In the genomic region with DNA sequence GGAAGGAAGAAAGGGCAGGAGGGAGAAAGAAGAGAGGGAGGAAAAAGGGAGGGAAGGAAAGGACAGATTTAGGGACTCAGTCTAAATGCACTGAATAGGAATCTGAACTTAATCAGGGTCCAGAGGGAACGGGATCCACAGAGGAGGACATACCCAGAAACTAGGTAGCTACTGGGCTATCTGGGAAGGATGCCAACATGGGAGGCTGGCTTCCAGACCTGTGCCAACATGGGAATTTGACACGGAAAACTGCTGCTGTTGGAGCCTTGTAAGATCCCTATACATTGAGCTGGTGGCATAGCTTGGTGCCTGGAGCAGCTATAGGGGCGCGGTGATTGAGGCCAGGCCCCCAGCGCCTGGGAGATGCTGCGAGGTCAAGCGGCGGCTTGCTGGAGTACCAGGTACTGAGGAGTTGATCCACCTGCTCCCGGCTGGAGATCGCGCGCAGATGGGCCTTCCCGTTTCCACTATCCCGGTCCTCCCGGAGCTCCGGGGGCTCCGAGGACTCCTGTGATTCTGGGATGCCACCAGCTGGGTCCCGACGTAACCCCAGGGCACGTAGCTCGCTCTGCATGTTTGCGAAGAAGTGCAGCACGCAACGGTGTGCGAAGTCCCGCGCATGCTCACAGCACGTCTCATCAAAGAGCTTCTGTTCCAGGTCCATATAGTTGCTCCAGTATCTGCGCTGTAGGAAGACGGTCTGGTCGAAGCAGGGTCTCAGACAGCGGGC, we compare ENCODE assay signal across 10 mouse cellular contexts. TPM values are rescaled to one million over a fixed set of nuclear protein-coding genes. Genes with fewer than 3 reads are reported as not detected.
DNase-seq lines count a peak whose midpoint lies in the region; ATAC-seq and TF ChIP-seq lines count a peak whose summit lies in the region.
"Had no signal": no experiment of that assay in that cellular context is flagged by ENCODE, and none has a peak within 500 bp of the region (broad histone marks: within the 10 kb centered on the region; RNA-seq: fewer than 3 reads in every experiment).

No protein-coding gene starts in this region.

- H3K4me3 ChIP-seq in heart, embryonic 10.5 days = peak overlapping the region; percentile 48
- H3K4me3 ChIP-seq in testis, adult 2 months (ENCODE audit: control insufficient read depth, low read depth, low read length) = peak overlapping the region; percentile 21
- H3K4me3 ChIP-seq in limb, embryonic 11.5 days (ENCODE audit: low read depth, low read length) = peak overlapping the region; percentile 19
- H3K4me3 ChIP-seq: erythroblast, embryonic 14.5 days had no signal

- peak overlapping the region; percentile 43 for H3K4me2 ChIP-seq in limb, embryonic 11.5 days (ENCODE audit: low read depth, severe bottlenecking)

- 21% methylated on average over 32 of the region's 32 CpGs for WGBS in heart, embryonic 10.5 days
- 23% methylated on average over 32 of the region's 32 CpGs for WGBS in limb, embryonic 11.5 days

- intact Hi-C loops in gastrocnemius, postnatal 36 days (cut with DNase I) = no loop called here
- intact Hi-C loops in heart, postnatal 36 days (cut with DNase I) = no loop called here

- 0 out of 2 replicates have a peak, but pooled peaks cover 9% of the 10 kb centered on the region for H3K4me1 ChIP-seq in heart, embryonic 10.5 days
- peaks cover 4% of the 10 kb centered on the region; the same call in 1 of the 2 replicates for H3K4me1 ChIP-seq in testis, adult 2 months (ENCODE audit: control insufficient read depth, insufficient read depth, low read length)
- 0 out of 2 replicates have a peak, but pooled peaks cover 6% of the 10 kb centered on the region for H3K4me1 ChIP-seq in limb, embryonic 11.5 days (ENCODE audit: control insufficient read depth, insufficient read depth, low read length)

- no peak for TF ChIP-seq CTCF in testis, adult 2 months (IDR thresholded peaks at IDR 0.05; ENCODE audit: control insufficient read depth, insufficient read depth, insufficient replicate concordance, low read depth, low read length)

- H3K9me3 ChIP-seq in heart, embryonic 10.5 days = no peaks in the 10 kb centered on the region
- no peaks in the 10 kb centered on the region for H3K9me3 ChIP-seq in limb, embryonic 11.5 days (ENCODE audit: control insufficient read depth, low read length)

- TF ChIP-seq POLR2A in testis, adult 2 months (IDR thresholded peaks at IDR 0.05; ENCODE audit: control insufficient read depth, low read depth, low read length) = no peak

- no peaks in the 10 kb centered on the region for H3K36me3 ChIP-seq in heart, embryonic 10.5 days
- no peaks in the 10 kb centered on the region for H3K36me3 ChIP-seq in testis, adult 2 months (ENCODE audit: control insufficient read depth, insufficient read depth, low read length)
- H3K36me3 ChIP-seq in limb, embryonic 11.5 days (ENCODE audit: control insufficient read depth, insufficient read depth, low read length) = no peaks in the 10 kb centered on the region

- ATAC-seq in limb, embryonic 11.5 days (ENCODE audit: insufficient number of reproducible peaks, low FRiP score, low TSS enrichment, low read depth) = no peak

- H3K9ac ChIP-seq in limb, embryonic 11.5 days (ENCODE audit: low read length) = peak overlapping the region; percentile 35; the same call in 1 of the 2 replicates

- peaks cover 32% of the 10 kb centered on the region for H3K27me3 ChIP-seq in heart, embryonic 10.5 days (ENCODE audit: insufficient read depth, poor library complexity, severe bottlenecking)
- H3K27me3 ChIP-seq in testis, adult 2 months (ENCODE audit: control insufficient read depth, insufficient read depth, low read length) = no peaks in the 10 kb centered on the region
- no peaks in the 10 kb centered on the region for H3K27me3 ChIP-seq in limb, embryonic 11.5 days (ENCODE audit: control insufficient read depth, insufficient read depth, low read length)

- no peak for DNase-seq in heart, embryonic 10.5 days (ENCODE audit: low spot score)
- DNase-seq in heart, adult 8-10 months (ENCODE audit: low spot score) = no peak
- DNase-seq in testis, postnatal 14 days (ENCODE audit: low spot score) = no peak
- DNase-seq in limb, embryonic 11.5 days (ENCODE audit: low spot score) = peak; percentile 34
- peak; percentile 49 for DNase-seq in right cerebral cortex, postnatal 4 days
- DNase-seq in gastrocnemius, postnatal 36 days = no peak
- DNase-seq in heart, postnatal 36 days = no peak

- H3K27ac ChIP-seq in heart, embryonic 10.5 days = no peak overlapping the region
- no peak overlapping the region for H3K27ac ChIP-seq in testis, adult 2 months (ENCODE audit: control insufficient read depth, insufficient read depth, low read depth, low read length)
- no peak overlapping the region for H3K27ac ChIP-seq in limb, embryonic 11.5 days (replicated peaks; ENCODE audit: low read depth, low read length)

RNA-seq across cellular contexts. Expression of gene Calhm3, which starts 6.1 kb away (rescaled TPM):
- not detected in 2 replicates for polyA plus RNA-seq in heart, embryonic 10.5 days (2016; fragmentation: Nextera tagmentation; extraction: Ambion mirVana)
- total RNA-seq in heart, adult 8-10 months (2022) = not detected
- 0.30 TPM in 1 of 2 replicates, not detected in the other for polyA plus RNA-seq in testis, adult 2 months (2012; rRNA removed)
- polyA plus RNA-seq in limb, embryonic 11.5 days (2014; fragmentation: Nextera tagmentation; extraction: Ambion mirVana) = not detected in 2 replicates
- not detected for total RNA-seq in gastrocnemius, postnatal 36 days (2021)
- not detected for total RNA-seq in heart, postnatal 36 days (2021)
- polyA plus RNA-seq: erythroblast, embryonic 14.5 days; spleen, adult 2 months had no signal

RNA-seq across cellular contexts. Expression of gene Calhm1, which starts 7.4 kb away (rescaled TPM):
- not detected in 2 replicates for polyA plus RNA-seq in heart, embryonic 10.5 days (2016; fragmentation: Nextera tagmentation; extraction: Ambion mirVana)
- total RNA-seq in heart, adult 8-10 months (2022) = not detected
- polyA plus RNA-seq in testis, adult 2 months (2012; rRNA removed) = not detected in 2 replicates
- polyA plus RNA-seq in limb, embryonic 11.5 days (2014; fragmentation: Nextera tagmentation; extraction: Ambion mirVana) = not detected in 2 replicates
- not detected for total RNA-seq in gastrocnemius, postnatal 36 days (2021)
- not detected for total RNA-seq in heart, postnatal 36 days (2021)
- polyA plus RNA-seq: erythroblast, embryonic 14.5 days; spleen, adult 2 months had no signal

RNA-seq across cellular contexts. Expression of gene Calhm2, which starts 13.4 kb away (rescaled TPM):
- polyA plus RNA-seq in heart, embryonic 10.5 days (2016; fragmentation: Nextera tagmentation; extraction: Ambion mirVana) = 3.8 and 5.5 TPM in 2 replicates
- total RNA-seq in heart, adult 8-10 months (2022) = 1 to 10 TPM; 2.4 to 4.5 (median 4.1) TPM
- 2.7 and 4.1 TPM in 2 replicates for polyA plus RNA-seq in testis, adult 2 months (2012; rRNA removed)
- 1.1 and 1.6 TPM in 2 replicates for polyA plus RNA-seq in limb, embryonic 11.5 days (2014; fragmentation: Nextera tagmentation; extraction: Ambion mirVana)
- 1 to 10 TPM; 1.4 to 2.4 TPM for total RNA-seq in gastrocnemius, postnatal 36 days (2021)
- 1 to 10 TPM; 4.0 to 4.6 TPM for total RNA-seq in heart, postnatal 36 days (2021)
- polyA plus RNA-seq: erythroblast, embryonic 14.5 days had no signal

RNA-seq across cellular contexts. Expression of gene Neurl1a, which starts 27.1 kb away (rescaled TPM):
- 3.4 and 5.1 TPM in 2 replicates for polyA plus RNA-seq in heart, embryonic 10.5 days (2016; fragmentation: Nextera tagmentation; extraction: Ambion mirVana)
- 1 to 10 TPM; 1.3 to 3.0 (median 2.0) TPM for total RNA-seq in heart, adult 8-10 months (2022)
- 37.0 and 42.7 TPM in 2 replicates for polyA plus RNA-seq in testis, adult 2 months (2012; rRNA removed)
- 5.0 and 6.1 TPM in 2 replicates for polyA plus RNA-seq in limb, embryonic 11.5 days (2014; fragmentation: Nextera tagmentation; extraction: Ambion mirVana)
- 100 to 1,000 TPM; 116 to 129 TPM for total RNA-seq in gastrocnemius, postnatal 36 days (2021)
- total RNA-seq in heart, postnatal 36 days (2021) = 1 to 10 TPM in 1 of 2 experiments, under 1 TPM in 1; 0.92 to 1.2 TPM

Comparison
In these comparisons a context has a peak if more than half of its experiments do, and no peak if none do; other contexts are left out.
1. DNase-seq: peak in limb, embryonic 11.5 days (single experiment) and right cerebral cortex, postnatal 4 days (single experiment); none in heart, embryonic 10.5 days (single experiment), heart, adult 8-10 months (single experiment), testis, postnatal 14 days (single experiment), gastrocnemius, postnatal 36 days (0 of 2) and heart, postnatal 36 days (0 of 2).
2. Peak in every context shown above with its lines, with median percentiles within 50 percentile points of each other: H3K4me3 ChIP-seq.